Mouse (Mus musculus): ENCODE data around the gene Adam10.

Adam10 gene

GRCm38 (mm10) chr9:70671772-70672579, 6.8 kb upstream of the Adam10 start:
- in situ Hi-C loops (cut with MboI, MseI) = no loop called here

- in situ Hi-C loops (cut with MboI, MseI) = no loop called here
Measured at GRCm38 (mm10) chr9:70673656-70674055, 5.1 kb upstream of the Adam10 start.

GRCm38 (mm10) chr9:70675117-70675516, 3.7 kb upstream of the Adam10 start:
- in situ Hi-C loops (cut with MboI, MseI) = no loop called here

GRCm38 (mm10) chr9:70675961-70676360, 2.8 kb upstream of the Adam10 start:
- in situ Hi-C loops (cut with MboI, MseI) = no loop called here

- in situ Hi-C loops (cut with MboI, MseI) = no loop called here
Measured at GRCm38 (mm10) chr9:70679132-70680091, 615 bp downstream of the Adam10 start.

- in situ Hi-C loops (cut with MboI, MseI) = no loop called here
Measured at GRCm38 (mm10) chr9:70682202-70682601, 3.4 kb downstream of the Adam10 start.

GRCm38 (mm10) chr9:70688301-70688968, 9.6 kb downstream of the Adam10 start:
- in situ Hi-C loops (cut with MboI, MseI) = no loop called here

- in situ Hi-C loops (cut with MboI, MseI) = no loop called here
Measured at GRCm38 (mm10) chr9:70689926-70690325, 11.1 kb downstream of the Adam10 start.

- in situ Hi-C loops (cut with MboI, MseI) = no loop called here
Measured at GRCm38 (mm10) chr9:70690579-70690978, 11.8 kb downstream of the Adam10 start.

GRCm38 (mm10) chr9:70691772-70692693, 13.2 kb downstream of the Adam10 start:
- in situ Hi-C loops (cut with MboI, MseI) = no loop called here

- in situ Hi-C loops (cut with MboI, MseI) = no loop called here
Measured at GRCm38 (mm10) chr9:70695723-70696122, 16.9 kb downstream of the Adam10 start.

GRCm38 (mm10) chr9:70698090-70698489, 19.3 kb downstream of the Adam10 start:
- in situ Hi-C loops (cut with MboI, MseI) = no loop called here

- in situ Hi-C loops (cut with MboI, MseI) = no loop called here
Measured at GRCm38 (mm10) chr9:70703597-70704203, 24.9 kb downstream of the Adam10 start.

- in situ Hi-C loops (cut with MboI, MseI) = no loop called here
Measured at GRCm38 (mm10) chr9:70706444-70706843, 27.6 kb downstream of the Adam10 start.

- in situ Hi-C loops (cut with MboI, MseI) = loop anchor here (25.0 kb wide), 1 partner anchor 1883 kb away; no protein-coding TSS in a partner anchor
Measured at GRCm38 (mm10) chr9:70729544-70729943, 50.7 kb downstream of the Adam10 start.

- in situ Hi-C loops (cut with MboI, MseI) = loop anchor here (25.0 kb wide), 1 partner anchor 1881 kb away; no protein-coding TSS in a partner anchor
Measured at GRCm38 (mm10) chr9:70731079-70731478, 52.3 kb downstream of the Adam10 start.

GRCm38 (mm10) chr9:70733208-70733607, 54.4 kb downstream of the Adam10 start:
- in situ Hi-C loops (cut with MboI, MseI) = loop anchor here (25.0 kb wide), 1 partner anchor 1879 kb away; no protein-coding TSS in a partner anchor

- in situ Hi-C loops (cut with MboI, MseI) = loop anchor here (25.0 kb wide), 1 partner anchor 1872 kb away; no protein-coding TSS in a partner anchor
Measured at GRCm38 (mm10) chr9:70739998-70740397, 61.2 kb downstream of the Adam10 start.

- in situ Hi-C loops (cut with MboI, MseI) = loop anchor here (10.0 kb wide), 2 partner anchors 87 to 487 kb away; no protein-coding TSS in a partner anchor
Measured at GRCm38 (mm10) chr9:70751504-70752222, 72.9 kb downstream of the Adam10 start.

Measured in T-helper 1 cell (primary cell).